ENCODE assay signal across 23 mouse cellular contexts in the genomic region with DNA sequence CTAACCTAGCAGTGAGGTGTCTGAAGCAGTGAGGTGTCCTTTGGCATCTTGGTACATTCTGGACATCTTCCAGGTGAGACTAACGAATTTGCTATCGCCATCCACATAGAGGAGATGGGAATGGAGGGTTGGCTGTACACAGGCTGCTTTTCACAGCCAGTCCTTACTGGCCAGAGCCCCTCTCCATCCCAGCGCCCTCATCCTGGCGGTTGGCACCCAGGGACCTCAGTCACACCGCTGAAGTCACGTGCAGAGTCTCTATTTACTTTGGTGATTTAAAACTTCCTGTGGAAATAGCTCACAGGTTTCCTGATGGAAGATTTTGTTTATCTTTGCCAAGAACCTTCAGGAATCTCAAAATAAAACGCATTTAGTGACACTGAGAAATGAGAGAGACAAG.
A peak's percentile ranks its signal among the peaks of the same experiment; 100 is the strongest.
DNase-seq lines count a peak whose midpoint lies in the region; ATAC-seq lines count a peak whose summit lies in the region.
"Had no signal": no experiment of that assay in that cellular context is flagged by ENCODE, and none has a peak within 500 bp of the region (broad histone marks: within the 10 kb centered on the region; RNA-seq: fewer than 3 reads in every experiment).

No protein-coding gene starts in this region.

- no peaks in the 10 kb centered on the region for H3K36me3 ChIP-seq in heart, embryonic 11.5 days (ENCODE audit: control insufficient read depth, insufficient read depth, low read length)
- H3K36me3 ChIP-seq in midbrain, embryonic 11.5 days (ENCODE audit: control insufficient read depth, insufficient read depth, low read length): no peaks in the 10 kb centered on the region
- no peaks in the 10 kb centered on the region for H3K36me3 ChIP-seq in midbrain, embryonic 16.5 days (ENCODE audit: control insufficient read depth, insufficient read depth, low read length)
- H3K36me3 ChIP-seq: embryonic facial prominence, embryonic 10.5 days; hindbrain, embryonic 13.5 days; limb, embryonic 15.5 days; liver, embryonic 15.5 days; neural tube, embryonic 15.5 days; stomach, embryonic 15.5 days had no signal

- H3K9ac ChIP-seq in heart, embryonic 11.5 days (ENCODE audit: low read depth, low read length): no peak overlapping the region
- no peak overlapping the region for H3K9ac ChIP-seq in midbrain, embryonic 11.5 days (ENCODE audit: low read length)
- H3K9ac ChIP-seq in midbrain, embryonic 16.5 days (ENCODE audit: low read depth, low read length): no peak overlapping the region
- H3K9ac ChIP-seq: hindbrain, embryonic 13.5 days; limb, embryonic 15.5 days; liver, embryonic 15.5 days; neural tube, embryonic 15.5 days; stomach, embryonic 15.5 days had no signal

- H3K27me3 ChIP-seq in heart, embryonic 11.5 days (ENCODE audit: control insufficient read depth, insufficient read depth, low read length): no peaks in the 10 kb centered on the region
- no peaks in the 10 kb centered on the region for H3K27me3 ChIP-seq in midbrain, embryonic 11.5 days (ENCODE audit: control insufficient read depth, insufficient read depth, low read length)
- H3K27me3 ChIP-seq in midbrain, embryonic 16.5 days (ENCODE audit: control insufficient read depth, insufficient read depth, low read depth, low read length): no peaks in the 10 kb centered on the region
- H3K27me3 ChIP-seq: hindbrain, embryonic 13.5 days; limb, embryonic 15.5 days; liver, embryonic 15.5 days; neural tube, embryonic 15.5 days; stomach, embryonic 15.5 days had no signal

- no peaks in the 10 kb centered on the region for H3K9me3 ChIP-seq in heart, embryonic 11.5 days (replicated peaks; ENCODE audit: control insufficient read depth, low read length)
- H3K9me3 ChIP-seq in midbrain, embryonic 11.5 days (ENCODE audit: control insufficient read depth, low read length): no peaks in the 10 kb centered on the region
- H3K9me3 ChIP-seq in midbrain, embryonic 16.5 days (replicated peaks; ENCODE audit: control insufficient read depth, low read length, poor library complexity, severe bottlenecking): no peaks in the 10 kb centered on the region
- H3K9me3 ChIP-seq: embryonic facial prominence, embryonic 10.5 days; hindbrain, embryonic 13.5 days; limb, embryonic 15.5 days; liver, embryonic 15.5 days; neural tube, embryonic 15.5 days; stomach, embryonic 15.5 days had no signal

- H3K4me2 ChIP-seq in heart, embryonic 11.5 days: no peak overlapping the region
- H3K4me2 ChIP-seq in midbrain, embryonic 11.5 days: no peak overlapping the region
- H3K4me2 ChIP-seq in midbrain, embryonic 16.5 days (ENCODE audit: low read length): no peak overlapping the region
- H3K4me2 ChIP-seq: hindbrain, embryonic 13.5 days; limb, embryonic 15.5 days; liver, embryonic 15.5 days; neural tube, embryonic 15.5 days; stomach, embryonic 15.5 days had no signal

- peak; percentile 21 to 40 for DNase-seq in adrenal gland, adult (ENCODE audit: inconsistent age in 2 of 2, low spot score in 1 of 2)
- no peak for DNase-seq in adrenal gland, adult 18-20 months (ENCODE audit: low spot score in 2 of 2)
- DNase-seq in heart, postnatal 36 days: no peak
- peak; percentile 40 to 45 for DNase-seq in kidney, postnatal 36 days
- DNase-seq in kidney, adult 18-20 months: no peak
- peak; percentile 56 for DNase-seq in midbrain, embryonic 11.5 days (ENCODE audit: low spot score, missing footprints)
- DNase-seq: cerebellum, adult 11 months; cerebellum, adult 9-11 months; gastrocnemius, postnatal 14 days; layer of hippocampus, adult 9-11 months; left cerebral cortex, postnatal 4 days; thymus, postnatal 25 days had no signal

- H3K4me3 ChIP-seq in heart, embryonic 11.5 days (ENCODE audit: low read depth, low read length): no peak overlapping the region
- H3K4me3 ChIP-seq in midbrain, embryonic 11.5 days (ENCODE audit: low read depth, low read length): no peak overlapping the region
- no peak overlapping the region for H3K4me3 ChIP-seq in midbrain, embryonic 16.5 days (ENCODE audit: low read depth, low read length)
- H3K4me3 ChIP-seq: embryonic facial prominence, embryonic 10.5 days; hindbrain, embryonic 13.5 days; limb, embryonic 15.5 days; liver, embryonic 15.5 days; neural tube, embryonic 15.5 days; stomach, embryonic 15.5 days had no signal

- ATAC-seq in heart, embryonic 11.5 days (replicated peaks; ENCODE audit: insufficient number of reproducible peaks, low FRiP score, low TSS enrichment): no peak
- no peak for ATAC-seq in midbrain, embryonic 11.5 days (ENCODE audit: low FRiP score)
- ATAC-seq in midbrain, embryonic 16.5 days: no peak
- ATAC-seq: activated CD4-positive, CD25-positive, alpha-beta regulatory T cell, adult 4 months; forebrain, embryonic 16.5 days had no signal

- 52% methylated on average over 7 of the region's 7 CpGs for WGBS in heart, embryonic 11.5 days (ENCODE audit: insufficient replicate concordance)
- 71% methylated on average over 7 of the region's 7 CpGs for WGBS in midbrain, embryonic 11.5 days
- 78% methylated on average over 7 of the region's 7 CpGs for WGBS in midbrain, embryonic 16.5 days

- 0 out of 2 replicates have a peak overlapping the region, but pooled peaks have one; percentile 10 for H3K27ac ChIP-seq in heart, embryonic 11.5 days (ENCODE audit: low read depth, low read length)
- H3K27ac ChIP-seq in midbrain, embryonic 11.5 days (ENCODE audit: low read depth, low read length): no peak overlapping the region
- no peak overlapping the region for H3K27ac ChIP-seq in midbrain, embryonic 16.5 days (ENCODE audit: low read length)
- H3K27ac ChIP-seq: embryonic facial prominence, embryonic 10.5 days; hindbrain, embryonic 13.5 days; limb, embryonic 15.5 days; liver, embryonic 15.5 days; macrophage; neural tube, embryonic 15.5 days; stomach, embryonic 15.5 days had no signal

- intact Hi-C loops in heart, postnatal 36 days (cut with DNase I): no loop called here

- H3K4me1 ChIP-seq in heart, embryonic 11.5 days (ENCODE audit: control insufficient read depth, insufficient read depth, low read length): peaks cover 7% of the 10 kb centered on the region; the same call in 1 of the 2 replicates
- H3K4me1 ChIP-seq in midbrain, embryonic 11.5 days (ENCODE audit: control insufficient read depth, insufficient read depth, low read length): no peaks in the 10 kb centered on the region
- H3K4me1 ChIP-seq in midbrain, embryonic 16.5 days (ENCODE audit: control insufficient read depth, insufficient read depth, low read length): no peaks in the 10 kb centered on the region
- H3K4me1 ChIP-seq: liver, embryonic 15.5 days had no signal

Comparison
In these comparisons a context has a peak if more than half of its experiments do, and no peak if none do; other contexts are left out.
1. DNase-seq: peak in adrenal gland, adult (2 of 2), kidney, postnatal 36 days (2 of 2) and midbrain, embryonic 11.5 days (single experiment); none in adrenal gland, adult 18-20 months (0 of 2), heart, postnatal 36 days (0 of 2) and kidney, adult 18-20 months (single experiment).